Mouse (Mus musculus) liver, embryonic 15.5 days (tissue): ENCODE data around the gene Trim30b. TPM values are rescaled to one million over a fixed set of nuclear protein-coding genes. Genes with fewer than 3 reads are reported as not detected.
"Not testable (repeated sequence)": the region's sequence is repeated elsewhere in the genome, so short reads cannot be mapped to it uniquely, and the experiment has no call there.

Experiments used
- ATAC-seq: fragments of 200-750 bp; cut with Nextera tagmentation; 2 replicates; pipeline ENCODE4 v1.8.0; 2017; ENCODE audit warnings: moderate number of reproducible peaks, mild to moderate bottlenecking, moderate library complexity; ENCODE audit not compliant: insufficient read depth
- H3K27ac ChIP-seq: fragments of 300-500 bp; sonication (generic); replicated peaks from 2 replicates; pipeline ENCODE4 v1.5.1; 2015; ENCODE audit warnings: mild to moderate bottlenecking, inconsistent platforms
- H3K27me3 ChIP-seq: fragments of 300-500 bp; sonication (generic); 2 replicates; pipeline ENCODE4 v1.6.1; 2015; ENCODE audit warnings: mild to moderate bottlenecking, inconsistent platforms
- H3K36me3 ChIP-seq: fragments of 300-500 bp; sonication (generic); replicated peaks from 2 replicates; pipeline ENCODE4 v1.6.1; 2015; ENCODE audit warnings: moderate library complexity, mild to moderate bottlenecking, inconsistent platforms
- H3K4me1 ChIP-seq: fragments of 300-500 bp; sonication (generic); replicated peaks from 2 replicates; pipeline ENCODE4 v1.6.1; 2015; ENCODE audit warnings: inconsistent platforms
- H3K4me2 ChIP-seq: fragments of 300-500 bp; sonication (generic); 2 replicates; pipeline ENCODE4 v1.6.1; 2015; ENCODE audit warnings: moderate library complexity, mild to moderate bottlenecking, inconsistent platforms
- H3K4me3 ChIP-seq: fragments of 300-500 bp; sonication (generic); replicated peaks from 2 replicates; pipeline ENCODE4 v1.5.1; 2015; ENCODE audit warnings: mild to moderate bottlenecking, inconsistent platforms
- H3K9ac ChIP-seq: fragments of 300-500 bp; sonication (generic); 2 replicates; pipeline ENCODE4 v1.6.1; 2015; ENCODE audit warnings: moderate library complexity, mild to moderate bottlenecking, inconsistent platforms
- H3K9me3 ChIP-seq: fragments of 300-500 bp; sonication (generic); replicated peaks from 2 replicates; pipeline ENCODE4 v1.6.1; 2016; ENCODE audit warnings: inconsistent platforms
- WGBS: fragments of 180-500 bp; shearing (Covaris S2); methylation state at CpG from one replicate; pipeline ENCODE4 v1.1.7; 2015; ENCODE audit warnings: mixed read lengths; ENCODE audit not compliant: insufficient replicate concordance; 5-methylcytosine and 5-hydroxymethylcytosine counted together
- polyA plus RNA-seq: library from polyadenylated mRNA; unstranded; fragments of >200 nt; fragmentation: Nextera tagmentation; extraction: Ambion mirVana; gene quantifications from 2 replicates; pipeline ENCODE4 v1.2.1, GENCODE M21; 2015

The Trim30b gene
- polyA plus RNA-seq, 1 experiment from 2014 or later = 0.28 TPM

DNA sequence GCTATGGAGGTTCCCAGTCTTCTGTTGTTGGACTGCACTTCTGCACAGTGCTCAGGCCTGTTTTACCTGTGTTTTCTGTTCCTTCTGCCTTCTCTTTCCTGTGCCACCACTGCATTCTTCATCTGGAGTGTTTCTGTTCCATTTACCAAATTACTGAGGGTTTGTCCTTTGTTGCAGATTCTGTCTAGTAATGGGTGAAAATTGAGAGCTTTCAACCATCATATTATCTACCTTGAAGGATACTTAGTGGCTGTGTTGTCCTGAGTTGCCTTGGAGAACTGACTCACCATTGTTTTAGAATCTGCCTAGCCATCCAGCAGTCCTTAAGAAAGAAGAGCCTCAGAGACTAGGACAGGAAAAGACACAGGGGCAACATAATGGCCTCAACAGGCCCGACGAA lies 40.5 kb downstream of the Trim30b start, which contains the start of gene Trim34b:
Trim34b (plus strand) TSS at position 301 of the 400 bp plus-strand sequence.
- not testable (repeated sequence) for H3K27ac ChIP-seq, H3K4me3 ChIP-seq, H3K9ac ChIP-seq, ATAC-seq, H3K36me3 ChIP-seq, H3K4me2 ChIP-seq, H3K4me1 ChIP-seq, H3K9me3 ChIP-seq, H3K27me3 ChIP-seq
- 84% methylated on average over 2 of the region's 2 CpGs for WGBS

DNA sequence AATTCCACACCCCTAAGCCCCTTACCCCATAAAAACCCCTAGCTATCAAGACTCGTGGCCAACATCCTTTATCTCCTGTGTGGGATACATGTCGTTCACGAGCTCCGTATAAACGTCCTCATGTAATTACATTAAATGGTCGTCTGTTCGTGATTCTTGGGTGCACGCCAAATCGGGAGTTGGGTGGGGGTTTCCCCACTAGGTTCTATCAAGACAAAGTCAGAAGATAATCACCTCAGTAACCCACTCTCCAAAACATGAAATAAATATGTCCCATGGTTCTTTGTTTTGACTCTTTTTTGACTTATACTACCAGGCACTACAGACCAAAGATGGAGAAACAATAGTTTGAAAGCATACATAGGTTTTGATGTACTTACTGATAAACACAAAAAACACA lies 47.7 kb downstream of the Trim30b start:
- Histone ChIP-seq H3K4me1 (no peaks in the 10 kb centered on the region), H3K27me3 (no peaks in the 10 kb centered on the region), H3K4me3 (no peak overlapping the region), H3K9ac (no peak overlapping the region), H3K27ac (no peak overlapping the region), H3K9me3 (no peaks in the 10 kb centered on the region), H3K4me2 (no peak overlapping the region), H3K36me3 (no peaks in the 10 kb centered on the region)
- WGBS = 69% methylated on average over 9 of the region's 9 CpGs
- no peak for ATAC-seq

DNA sequence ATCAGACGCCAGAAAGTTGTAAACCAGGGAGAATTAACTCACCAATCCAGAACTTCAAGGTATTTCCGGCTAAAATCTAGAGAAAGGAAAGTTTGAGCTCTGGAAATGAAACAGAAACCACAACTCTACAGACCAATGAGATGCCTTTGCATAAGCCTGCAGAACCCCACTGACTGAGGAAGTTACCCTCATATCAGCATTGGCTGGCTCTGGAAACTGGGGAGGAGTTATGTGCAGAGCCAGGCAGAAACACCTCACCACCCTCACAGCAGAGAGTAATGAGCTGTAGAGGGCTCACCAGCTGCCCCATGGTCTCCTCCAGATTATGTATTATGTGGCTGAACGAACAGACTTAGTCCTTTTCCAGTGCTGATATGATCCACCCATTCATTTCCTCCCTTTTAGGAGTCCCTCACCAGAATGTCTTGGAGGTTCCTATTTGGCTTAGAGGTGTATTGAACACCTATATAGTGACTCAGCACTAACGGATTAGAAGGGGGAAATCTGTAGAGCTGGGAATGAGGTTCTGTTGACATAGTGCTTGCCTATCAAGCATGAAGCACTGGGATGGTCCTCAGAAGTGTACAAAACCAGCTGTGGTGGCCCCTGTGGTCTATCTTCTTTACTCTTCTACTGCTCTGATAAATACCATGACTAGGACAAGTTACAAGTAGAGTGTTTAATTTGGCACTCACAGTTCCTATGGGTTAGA lies 54.2 kb downstream of the Trim30b start, which contains the start of gene Trim12a:
Trim12a (minus strand) TSS at position 98 of the 712 bp plus-strand sequence.
- H3K27me3 ChIP-seq, H3K4me1 ChIP-seq, H3K36me3 ChIP-seq, H3K9me3 ChIP-seq: not testable (repeated sequence)
- peak within 1 kb of the TSS; percentile 62 for H3K4me2 ChIP-seq
- H3K27ac ChIP-seq = peak within 1 kb of the TSS; percentile 67
- ATAC-seq = peak; percentile 95
- peak within 1 kb of the TSS; percentile 40; the same call in 1 of the 2 replicates for H3K9ac ChIP-seq
- 9% methylated on average over 4 of the region's 4 CpGs for WGBS
- peak within 1 kb of the TSS; percentile 61 for H3K4me3 ChIP-seq

DNA sequence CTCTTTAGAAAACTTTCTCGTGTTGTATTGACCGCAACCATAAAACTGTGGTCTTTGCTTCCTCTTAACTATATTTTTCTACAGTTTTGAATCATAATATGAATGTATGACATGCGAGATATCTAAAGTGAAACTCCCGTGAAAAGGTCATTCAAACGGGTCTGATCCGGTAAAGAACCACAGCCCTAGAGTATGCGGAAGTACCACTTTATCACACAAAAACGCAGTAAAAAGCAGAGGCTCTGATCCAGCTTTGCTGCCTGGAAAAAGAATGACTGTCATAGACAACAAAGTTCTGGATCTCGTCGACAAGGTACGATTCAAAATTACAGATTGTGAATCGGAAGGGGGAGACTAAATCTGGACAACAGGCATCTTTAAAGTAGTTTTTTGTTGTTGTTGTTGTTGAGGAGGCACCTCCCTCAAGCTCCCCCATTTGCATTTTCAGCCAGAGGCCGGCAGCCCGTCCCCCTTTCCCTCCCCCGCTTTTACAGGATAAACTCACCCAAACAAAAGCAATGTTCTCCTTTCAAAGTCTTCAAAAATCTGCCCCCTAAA lies 54.8 kb downstream of the Trim30b start:
- peak overlapping the region; percentile 62 for H3K4me2 ChIP-seq
- H3K4me1 ChIP-seq = no peaks in the 10 kb centered on the region; the same call in 1 of the 2 replicates
- WGBS = 2% methylated on average over 15 of the region's 15 CpGs
- H3K36me3 ChIP-seq = no peaks in the 10 kb centered on the region
- H3K4me3 ChIP-seq = peak overlapping the region; percentile 61
- H3K9ac ChIP-seq = peak overlapping the region; percentile 40; the same call in 1 of the 2 replicates
- H3K9me3 ChIP-seq = no peaks in the 10 kb centered on the region
- no peaks in the 10 kb centered on the region for H3K27me3 ChIP-seq
- H3K27ac ChIP-seq = peak overlapping the region; percentile 67
- peak; percentile 75 for ATAC-seq

Other genes with a start within 250 kb of the Trim30b start
- not detected in 2 replicates for gene Ubqln5, start 240.1 kb downstream of the Trim30b start, polyA plus RNA-seq
- gene Olfr643, start 232.5 kb downstream of the Trim30b start, polyA plus RNA-seq = not detected in 2 replicates
- gene Ubqln3, start 226.6 kb downstream of the Trim30b start, polyA plus RNA-seq = not detected in 2 replicates
- not detected in 2 replicates for gene Ubqlnl, start 219.3 kb downstream of the Trim30b start, polyA plus RNA-seq
- gene Olfm5, start 205.1 kb downstream of the Trim30b start, polyA plus RNA-seq = not detected in 2 replicates
- gene Olfr648, start 186.5 kb downstream of the Trim30b start, polyA plus RNA-seq = 0.06 and 0.08 TPM in 2 replicates
- not detected in 2 replicates for gene Olfr649, start 173.9 kb downstream of the Trim30b start, polyA plus RNA-seq
- 0.43 and 0.50 TPM in 2 replicates for gene Trim6, start 151.1 kb downstream of the Trim30b start, polyA plus RNA-seq
- gene Trim34a, start 125.4 kb downstream of the Trim30b start, polyA plus RNA-seq = 1.6 and 1.8 TPM in 2 replicates
- 0.32 and 0.37 TPM in 2 replicates for gene Trim5, start 81.8 kb downstream of the Trim30b start, polyA plus RNA-seq
- gene Trim12a, start 54.4 kb downstream of the Trim30b start, polyA plus RNA-seq = 3.1 and 3.4 TPM in 2 replicates
- gene Trim34b, start 40.4 kb downstream of the Trim30b start, polyA plus RNA-seq = 0.07 TPM in 1 of 2 replicates, not detected in the other
- 1.1 and 1.2 TPM in 2 replicates for gene Trim12c, start 16.5 kb downstream of the Trim30b start, polyA plus RNA-seq
- gene Trim30c, start 31.0 kb upstream of the Trim30b start, polyA plus RNA-seq = 0.30 and 0.53 TPM in 2 replicates
- gene Trim30a, start 95.3 kb upstream of the Trim30b start, polyA plus RNA-seq = 2.4 and 2.8 TPM in 2 replicates
- gene Trim30d, start 138.0 kb upstream of the Trim30b start, polyA plus RNA-seq = 0.86 and 1.0 TPM in 2 replicates
- gene Olfr651, start 180.2 kb upstream of the Trim30b start, polyA plus RNA-seq = not detected in 2 replicates
- gene Olfr652, start 191.0 kb upstream of the Trim30b start, polyA plus RNA-seq = not detected in 2 replicates
- not detected in 2 replicates for gene Olfr653, start 207.4 kb upstream of the Trim30b start, polyA plus RNA-seq
- not detected in 2 replicates for gene Olfr654, start 217.1 kb upstream of the Trim30b start, polyA plus RNA-seq
- gene Olfr655, start 231.9 kb upstream of the Trim30b start, polyA plus RNA-seq = not detected in 2 replicates
- not detected in 2 replicates for gene Olfr656, start 244.1 kb upstream of the Trim30b start, polyA plus RNA-seq